Mouse (Mus musculus) stomach, postnatal 0 days (tissue): ENCODE measurements at regions not wholly inside any gene's neighbourhood (a gene's known extent, or its start where the extent isn't known, plus 50 kb on each side); places are given as distances from the start of the nearest gene placed in this dataset.

Experiments used
- ATAC-seq: fragments of 200-750 bp; cut with Nextera tagmentation; 2 replicates; pipeline ENCODE4 v1.8.0; 2017; ENCODE audit not compliant: low FRiP score, low TSS enrichment
- DNase-seq: peaks from one replicate; pipeline ENCODE4 v3.0.0-alpha.2; 2016; ENCODE audit warnings: low spot score
- H3K27ac ChIP-seq: fragments of 300-500 bp; sonication (generic); replicated peaks from 2 replicates; pipeline ENCODE4 v1.5.1; 2014; ENCODE audit warnings: mild to moderate bottlenecking, control low read depth
- H3K27me3 ChIP-seq: fragments of 300-500 bp; sonication (generic); 2 replicates; pipeline ENCODE4 v1.6.1; 2014; ENCODE audit warnings: low read length; ENCODE audit not compliant: control insufficient read depth, insufficient read depth
- H3K36me3 ChIP-seq: fragments of 300-500 bp; sonication (generic); 2 replicates; pipeline ENCODE4 v1.6.1; 2014; ENCODE audit warnings: low read length, mixed read lengths; ENCODE audit not compliant: control insufficient read depth, insufficient read depth
- H3K4me1 ChIP-seq: fragments of 300-500 bp; sonication (generic); replicated peaks from 2 replicates; pipeline ENCODE4 v1.6.1; 2014; ENCODE audit warnings: antibody characterized with exemption; ENCODE audit not compliant: control insufficient read depth, insufficient read depth
- H3K4me2 ChIP-seq: fragments of 300-500 bp; sonication (generic); replicated peaks from 2 replicates; pipeline ENCODE4 v1.6.1; 2014; ENCODE audit warnings: low read depth, mild to moderate bottlenecking, control low read depth, moderate library complexity
- H3K4me3 ChIP-seq: fragments of 300-500 bp; sonication (generic); 2 replicates; pipeline ENCODE4 v1.5.1; 2014; ENCODE audit warnings: low read depth, low read length, control low read depth
- H3K9ac ChIP-seq: fragments of 300-500 bp; sonication (generic); 2 replicates; pipeline ENCODE4 v1.6.1; 2014; ENCODE audit warnings: mild to moderate bottlenecking, low read length, control low read depth, mixed read lengths
- H3K9me3 ChIP-seq: fragments of 300-500 bp; sonication (generic); 2 replicates; pipeline ENCODE4 v1.6.1; 2016; ENCODE audit warnings: low read length; ENCODE audit not compliant: control insufficient read depth
- CTCF ChIP-seq: IDR thresholded peaks from 2 replicates; pipeline ENCODE4 v1.5.1; 2016; ENCODE audit warnings: antibody characterized with exemption, low read depth, mild to moderate bottlenecking, moderate library complexity
- EP300 ChIP-seq: optimal IDR thresholded peaks from 2 replicates; pipeline ENCODE3; 2016; ENCODE audit warnings: antibody characterized with exemption
- WGBS: fragments of 180-500 bp; shearing (Covaris S2); extraction: QIAGEN DNeasy Blood & Tissue Kit; methylation state at CpG from one replicate; pipeline ENCODE4 v1.1.7; 2014; 5-methylcytosine and 5-hydroxymethylcytosine counted together

GRCm38 (mm10) chr13:107306958-107307357 lies 285.0 kb upstream of the Kif2a start:
- ATAC-seq (no peak), DNase-seq (no peak)
- H3K4me3 ChIP-seq = no peak overlapping the region
- no peaks in the 10 kb centered on the region for H3K9me3 ChIP-seq
- no peaks in the 10 kb centered on the region for H3K4me1 ChIP-seq
- no peaks in the 10 kb centered on the region for H3K27me3 ChIP-seq
- H3K9ac ChIP-seq = no peak overlapping the region
- H3K27ac ChIP-seq = no peak overlapping the region
- WGBS = 86% methylated on average over 1 of the region's 1 CpGs
- no peak for TF ChIP-seq CTCF
- H3K4me2 ChIP-seq = no peak overlapping the region
- no peaks in the 10 kb centered on the region for H3K36me3 ChIP-seq

DNA sequence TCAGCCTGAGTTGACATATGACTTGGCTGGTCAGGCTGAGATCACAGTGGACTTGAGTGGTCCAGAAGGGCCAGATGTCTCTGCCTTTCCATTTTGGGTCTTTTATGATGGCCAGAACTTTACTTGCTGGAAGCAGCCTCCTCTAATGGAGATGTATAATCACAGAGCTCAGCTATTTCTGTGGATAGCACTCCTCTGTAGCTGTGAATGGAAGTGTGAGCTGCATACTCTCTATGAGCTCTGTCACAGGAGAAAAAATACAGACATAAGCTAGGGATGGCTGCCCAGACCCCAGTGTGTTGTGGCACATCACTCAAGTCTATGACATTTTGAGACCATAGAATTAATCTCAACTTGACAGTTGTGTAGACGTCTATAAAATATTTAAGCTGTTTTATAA lies 284.3 kb upstream of the Kif2a start:
- 59% methylated on average over 1 of the region's 1 CpGs for WGBS
- ATAC-seq = no peak
- Histone ChIP-seq H3K36me3 (no peaks in the 10 kb centered on the region), H3K4me3 (no peak overlapping the region), H3K4me1 (no peaks in the 10 kb centered on the region), H3K9ac (no peak overlapping the region), H3K27me3 (no peaks in the 10 kb centered on the region), H3K9me3 (no peaks in the 10 kb centered on the region), H3K27ac (no peak overlapping the region), H3K4me2 (no peak overlapping the region)
- TF ChIP-seq EP300 (no peak), CTCF (no peak)
- no peak for DNase-seq

DNA sequence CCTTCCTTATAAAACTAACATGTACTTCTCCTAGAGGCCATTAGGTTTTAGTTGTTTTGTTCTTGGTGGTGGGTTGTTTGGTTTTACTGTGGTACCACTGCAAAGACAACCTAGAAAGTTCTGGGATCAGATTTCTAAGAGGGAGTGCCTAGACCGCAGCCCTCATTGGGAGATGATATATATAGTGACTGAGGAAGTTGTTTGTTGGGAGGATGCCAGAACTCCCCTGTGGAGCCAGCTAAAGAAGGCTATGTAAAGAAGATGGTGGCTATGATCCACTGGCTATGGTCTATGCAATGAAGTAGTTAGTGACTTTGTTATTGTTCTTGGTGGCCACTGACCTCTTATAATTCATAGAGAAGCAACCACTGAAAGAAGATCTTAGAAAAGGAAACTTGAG lies 283.8 kb upstream of the Kif2a start:
- H3K9me3 ChIP-seq = no peaks in the 10 kb centered on the region
- no peak overlapping the region for H3K27ac ChIP-seq
- no peak for DNase-seq
- no peak overlapping the region for H3K4me3 ChIP-seq
- no peak overlapping the region for H3K4me2 ChIP-seq
- TF ChIP-seq EP300 (no peak), CTCF (no peak)
- no peaks in the 10 kb centered on the region for H3K27me3 ChIP-seq
- no peak for ATAC-seq
- WGBS = 61% methylated on average over 1 of the region's 1 CpGs
- H3K4me1 ChIP-seq = no peaks in the 10 kb centered on the region
- no peaks in the 10 kb centered on the region for H3K36me3 ChIP-seq
- H3K9ac ChIP-seq = no peak overlapping the region

DNA sequence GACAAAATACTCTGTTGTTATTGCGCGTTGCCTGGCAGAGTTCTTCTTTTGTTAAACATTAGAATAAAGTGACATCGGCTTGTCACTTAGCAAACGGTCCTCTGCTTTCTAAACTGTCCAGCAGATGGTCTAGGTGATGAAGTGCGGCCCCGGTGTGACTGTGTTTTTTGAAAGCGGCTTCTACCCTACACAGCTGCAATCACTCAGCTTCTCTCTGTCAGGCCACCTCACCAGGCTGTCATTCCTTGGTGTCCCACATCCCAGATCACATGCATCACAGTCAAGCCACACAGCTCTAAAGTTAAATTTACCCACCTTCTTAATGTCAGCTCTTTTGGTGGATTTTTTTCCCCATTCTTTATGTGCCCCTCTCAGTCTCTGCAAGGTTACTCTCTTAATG lies 282.0 kb upstream of the Kif2a start:
- Histone ChIP-seq H3K4me3 (no peak overlapping the region), H3K36me3 (no peaks in the 10 kb centered on the region), H3K9me3 (no peaks in the 10 kb centered on the region), H3K4me1 (no peaks in the 10 kb centered on the region), H3K9ac (no peak overlapping the region), H3K27me3 (no peaks in the 10 kb centered on the region), H3K27ac (no peak overlapping the region), H3K4me2 (no peak overlapping the region)
- no peak for ATAC-seq
- DNase-seq = no peak
- TF ChIP-seq CTCF = no peak
- no peak for TF ChIP-seq EP300
- 51% methylated on average over 7 of the region's 7 CpGs for WGBS

DNA sequence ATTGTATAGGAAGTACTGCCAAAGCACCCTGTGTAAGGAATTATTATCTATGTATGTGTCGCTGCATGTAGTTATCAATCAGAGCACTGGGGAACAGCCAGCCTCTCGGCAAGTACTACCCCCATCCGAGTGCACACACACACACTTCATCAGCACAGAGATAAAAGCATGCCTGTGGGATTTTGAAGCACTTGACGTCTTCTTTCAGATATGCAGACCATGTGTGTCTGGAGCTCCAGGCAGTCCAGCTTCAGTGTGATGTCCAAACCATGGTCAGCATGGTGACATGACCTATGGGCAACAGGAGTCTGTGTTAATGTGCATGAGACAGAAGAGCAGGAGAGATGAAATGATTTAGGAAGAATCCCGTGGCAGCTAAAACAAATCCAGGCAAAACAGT lies 281.4 kb upstream of the Kif2a start:
- DNase-seq (no peak), ATAC-seq (no peak)
- TF ChIP-seq EP300 = no peak
- no peak for TF ChIP-seq CTCF
- H3K4me3 ChIP-seq = no peak overlapping the region
- H3K9ac ChIP-seq = no peak overlapping the region
- H3K4me1 ChIP-seq = no peaks in the 10 kb centered on the region
- H3K36me3 ChIP-seq = no peaks in the 10 kb centered on the region
- H3K27me3 ChIP-seq = no peaks in the 10 kb centered on the region
- WGBS = 40% methylated on average over 5 of the region's 5 CpGs
- H3K27ac ChIP-seq = no peak overlapping the region
- H3K4me2 ChIP-seq = no peak overlapping the region
- H3K9me3 ChIP-seq = no peaks in the 10 kb centered on the region

DNA sequence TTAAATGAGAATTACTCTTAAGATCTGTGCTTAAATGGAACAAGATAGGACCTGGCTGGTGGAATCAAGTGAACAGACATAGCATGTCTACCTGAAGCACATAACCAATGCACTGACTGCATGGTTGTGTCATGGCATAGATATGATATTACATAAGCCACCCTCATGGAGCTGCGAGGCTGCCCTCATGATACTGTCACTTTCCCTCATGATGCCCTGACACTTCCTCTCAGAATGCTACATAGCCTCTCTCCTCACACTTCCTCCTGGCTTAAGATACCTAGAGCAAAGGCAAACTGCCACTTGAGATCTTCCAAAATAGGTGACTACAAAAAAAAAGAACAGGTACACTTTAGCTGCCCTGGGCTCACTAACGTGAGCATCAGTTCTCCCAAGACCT lies 278.9 kb upstream of the Kif2a start:
- H3K27me3 ChIP-seq = no peaks in the 10 kb centered on the region
- no peak for TF ChIP-seq CTCF
- TF ChIP-seq EP300 = no peak
- DNase-seq (no peak), ATAC-seq (no peak)
- H3K4me2 ChIP-seq = no peak overlapping the region
- H3K36me3 ChIP-seq = no peaks in the 10 kb centered on the region
- H3K9me3 ChIP-seq = no peaks in the 10 kb centered on the region
- H3K27ac ChIP-seq = no peak overlapping the region
- H3K9ac ChIP-seq = no peak overlapping the region
- H3K4me1 ChIP-seq = no peaks in the 10 kb centered on the region
- H3K4me3 ChIP-seq = no peak overlapping the region
- WGBS = 71% methylated on average over 2 of the region's 2 CpGs
